Mouse (Mus musculus) layer of hippocampus, postnatal 25 days (tissue): ENCODE data around the gene Lgmn. TPM values are rescaled to one million over a fixed set of nuclear protein-coding genes. Genes with fewer than 3 reads are reported as not detected.

Source experiments
- DNase-seq, 2 experiments: peaks; one replicate each; pipeline ENCODE4 v3.0.0; 2022; ENCODE audit warnings: mixed read lengths in 2 of 2, low spot score in 1 of 2; ENCODE audit errors: extremely low spot score in 1 of 2
- total RNA-seq, 2 experiments: library from RNA; stranded (reverse); gene quantifications; 2 replicates each; pipeline ENCODE4 v1.2.3; 2021

Gene Lgmn
- total RNA-seq, 2 experiments from 2014 or later: 98.6 to 102 TPM

GRCm38 (mm10) chr12:102355784-102356183, 83.8 kb downstream of the Lgmn start:
- no peak for DNase-seq

- no peak for DNase-seq
Observed at GRCm38 (mm10) chr12:102354126-102354984, 85.3 kb downstream of the Lgmn start.

- no peak for DNase-seq
Observed at GRCm38 (mm10) chr12:102350997-102351396, 88.6 kb downstream of the Lgmn start.

GRCm38 (mm10) chr12:102348447-102348846, 91.2 kb downstream of the Lgmn start:
- DNase-seq: no peak

DNA sequence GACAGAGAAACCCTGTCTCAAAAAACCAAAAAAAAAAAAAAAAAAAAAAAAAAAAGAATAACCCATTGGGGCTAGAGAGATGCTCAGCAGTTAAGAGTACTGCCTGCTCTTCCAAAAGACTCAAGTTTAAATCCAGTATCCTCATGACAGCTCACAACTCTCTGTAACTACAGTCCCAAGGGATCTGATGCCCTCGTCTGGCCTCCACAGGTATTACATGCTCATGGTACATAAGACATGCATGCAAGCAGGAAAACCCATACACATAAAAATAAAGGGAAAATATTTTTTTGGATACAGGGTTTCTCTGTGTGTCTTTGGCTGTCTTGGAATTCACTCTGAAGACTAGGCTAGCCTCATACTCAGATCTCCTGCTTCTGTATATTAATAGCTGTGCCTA, 93.1 kb downstream of the Lgmn start:
- DNase-seq: peak in 1 of 2 experiments; percentile 44

- DNase-seq: no peak
Observed at GRCm38 (mm10) chr12:102345031-102345815, 94.4 kb downstream of the Lgmn start.

Other genes starting within 250 kb of the Lgmn start
- 1 to 10 TPM; 2.5 to 3.1 TPM for gene Rin3, start 156.8 kb downstream of the Lgmn start, total RNA-seq
- gene Golga5, start 29.3 kb upstream of the Lgmn start, total RNA-seq: 10 to 100 TPM; 25.6 to 27.1 TPM
- 100 to 1,000 TPM; 132 to 135 TPM for gene Chga, start 115.2 kb upstream of the Lgmn start, total RNA-seq